Mouse (Mus musculus): ENCODE results near the gene Mpp3. TPM values are rescaled to one million over a fixed set of nuclear protein-coding genes. Genes with fewer than 3 reads are reported as not detected.

Gene Mpp3
- polyA plus RNA-seq, 1 experiment from 2014 or later = 16.1 TPM

GRCm38 (mm10) chr11:101968791-101969190, 59.5 kb downstream of the Mpp3 start:
- peaks cover 50% of the 10 kb centered on the region for H3K4me1 ChIP-seq
- WGBS = 0% methylated on average over 5 of the region's 5 CpGs
- H3K9me3 ChIP-seq = no peaks in the 10 kb centered on the region
- no peaks in the 10 kb centered on the region for H3K36me3 ChIP-seq (replicated peaks)
- H3K4me3 ChIP-seq = peak overlapping the region; percentile 14; the same call in 1 of the 2 replicates
- peaks cover 49% of the 10 kb centered on the region for H3K27me3 ChIP-seq (ENCODE audit: poor library complexity, severe bottlenecking)
- DNase-seq (ENCODE audit: extremely low spot score, low spot score) = peak; percentile 83
- H3K27ac ChIP-seq = peak overlapping the region; percentile 51

DNA sequence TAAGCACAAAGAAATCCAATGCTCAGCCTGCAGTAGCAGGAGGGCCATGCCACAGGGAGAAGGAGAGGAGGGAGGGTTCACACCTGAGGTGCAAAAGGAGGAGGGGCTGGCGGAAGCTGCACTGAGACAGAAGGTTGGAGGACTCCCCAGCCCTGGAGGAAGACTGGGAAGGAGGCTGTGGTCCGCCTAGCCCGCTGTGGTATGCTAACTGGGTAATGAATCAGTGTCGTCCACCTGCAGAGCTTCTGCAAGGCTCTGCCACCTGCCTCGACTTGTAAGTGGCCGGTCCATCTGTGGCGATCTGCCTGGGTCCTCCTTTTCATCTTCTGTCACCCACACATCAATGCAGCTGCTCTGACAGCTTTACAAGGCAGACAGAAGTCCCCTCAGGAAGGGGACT, 60.0 kb downstream of the Mpp3 start:
- Histone ChIP-seq H3K4me3 (peak overlapping the region; percentile 14; the same call in 1 of the 2 replicates), H3K4me1 (peaks cover 55% of the 10 kb centered on the region), H3K36me3 (replicated peaks) (no peaks in the 10 kb centered on the region), H3K27me3 (ENCODE audit: poor library complexity, severe bottlenecking) (peaks cover 54% of the 10 kb centered on the region), H3K9me3 (no peaks in the 10 kb centered on the region), H3K27ac (peak overlapping the region; percentile 51)
- DNase-seq (ENCODE audit: extremely low spot score, low spot score) = no peak
- 11% methylated on average over 7 of the region's 7 CpGs for WGBS

DNA sequence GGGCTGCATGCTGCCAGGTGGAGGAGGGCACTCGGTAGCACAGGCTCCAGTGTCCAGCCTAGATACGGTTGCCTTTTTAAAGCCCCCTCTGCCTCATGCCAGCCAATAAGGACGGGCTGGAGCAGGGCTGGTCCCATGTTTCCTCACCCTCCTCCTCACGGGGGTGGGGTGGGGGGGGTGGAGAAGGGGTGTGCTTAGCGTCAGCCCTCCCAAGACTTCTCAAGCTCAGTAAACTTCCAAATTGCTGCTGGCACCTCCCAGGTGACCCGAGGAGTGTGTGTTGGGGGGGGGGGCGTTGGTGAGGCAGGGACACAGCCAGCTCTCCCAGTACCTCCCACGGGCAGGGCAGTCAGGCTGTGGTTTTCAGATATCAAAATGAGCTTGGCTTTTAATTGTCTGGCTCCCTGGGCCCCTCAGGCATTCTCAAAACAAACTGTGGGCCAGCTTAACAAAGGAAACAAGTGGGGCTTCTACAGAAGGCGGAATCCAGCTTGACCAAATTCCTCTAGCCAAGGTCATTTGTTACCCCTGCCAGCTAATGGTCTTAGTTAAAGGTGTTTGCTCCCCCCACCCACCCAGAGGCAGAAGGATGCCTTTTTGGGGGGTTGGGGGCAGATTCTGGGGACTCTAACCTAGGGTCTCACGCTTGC, 61.2 kb downstream of the Mpp3 start, which contains the start of gene Sost:
Gene Sost, minus strand, starts transcription at position 51 of the 650 bp plus-strand sequence.
- 23% methylated on average over 10 of the region's 10 CpGs for WGBS
- no peak for DNase-seq (ENCODE audit: extremely low spot score, low spot score)
- peaks cover 66% of the 10 kb centered on the region for H3K4me1 ChIP-seq
- H3K4me3 ChIP-seq = no peak within 1 kb of the TSS; the same call in 1 of the 2 replicates
- no peaks in the 10 kb centered on the region for H3K36me3 ChIP-seq (replicated peaks)
- peaks cover 66% of the 10 kb centered on the region for H3K27me3 ChIP-seq (ENCODE audit: poor library complexity, severe bottlenecking)
- peak within 1 kb of the TSS; percentile 15 for H3K27ac ChIP-seq
- no peaks in the 10 kb centered on the region for H3K9me3 ChIP-seq

DNA sequence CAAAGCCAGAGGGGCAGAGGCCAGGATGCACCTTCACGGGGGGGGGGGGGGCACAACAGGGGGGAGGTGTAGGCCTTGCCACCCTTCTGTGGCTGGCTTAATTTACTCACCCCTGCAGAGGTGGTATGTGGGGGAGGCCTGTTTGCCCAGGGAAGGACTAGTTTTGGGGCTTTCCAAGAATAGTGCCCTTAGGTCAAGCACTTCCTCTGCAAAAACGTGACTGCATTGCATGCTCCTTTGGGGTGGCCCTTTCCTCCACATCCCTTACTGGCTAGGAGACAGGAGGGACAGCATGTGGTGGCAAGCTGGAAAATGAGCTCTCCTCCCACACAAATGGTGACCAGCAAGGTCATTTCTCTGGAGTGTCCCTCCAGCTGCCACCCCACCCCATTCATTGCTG, 62.7 kb downstream of the Mpp3 start:
- no peaks in the 10 kb centered on the region for H3K9me3 ChIP-seq
- DNase-seq (ENCODE audit: extremely low spot score, low spot score) = no peak
- peaks cover 81% of the 10 kb centered on the region for H3K27me3 ChIP-seq (ENCODE audit: poor library complexity, severe bottlenecking)
- no peaks in the 10 kb centered on the region for H3K36me3 ChIP-seq (replicated peaks)
- WGBS = 6% methylated on average over 2 of the region's 2 CpGs
- no peak overlapping the region for H3K4me3 ChIP-seq
- 0 out of 2 replicates have a peak overlapping the region, but pooled peaks have one; percentile 15 for H3K27ac ChIP-seq
- H3K4me1 ChIP-seq = peaks cover 68% of the 10 kb centered on the region

GRCm38 (mm10) chr11:101964647-101965046, 63.6 kb downstream of the Mpp3 start:
- Histone ChIP-seq H3K27ac (no peak overlapping the region), H3K4me3 (peak overlapping the region; percentile 69), H3K36me3 (replicated peaks) (no peaks in the 10 kb centered on the region), H3K4me1 (peaks cover 68% of the 10 kb centered on the region), H3K9me3 (no peaks in the 10 kb centered on the region), H3K27me3 (ENCODE audit: poor library complexity, severe bottlenecking) (peaks cover 90% of the 10 kb centered on the region)
- WGBS = 5% methylated on average over 8 of the region's 8 CpGs
- DNase-seq (ENCODE audit: extremely low spot score, low spot score) = no peak

- Histone ChIP-seq H3K27me3 (ENCODE audit: poor library complexity, severe bottlenecking) (peaks cover 100% of the 10 kb centered on the region), H3K4me1 (peaks cover 66% of the 10 kb centered on the region), H3K9me3 (no peaks in the 10 kb centered on the region), H3K4me3 (peak overlapping the region; percentile 69), H3K36me3 (replicated peaks) (no peaks in the 10 kb centered on the region), H3K27ac (peak overlapping the region; percentile 81)
- DNase-seq (ENCODE audit: extremely low spot score, low spot score) = peak; percentile 62
- under 1% methylated on average over 78 of the region's 78 CpGs for WGBS
Measured at GRCm38 (mm10) chr11:101963473-101964291, 64.6 kb downstream of the Mpp3 start.

DNA sequence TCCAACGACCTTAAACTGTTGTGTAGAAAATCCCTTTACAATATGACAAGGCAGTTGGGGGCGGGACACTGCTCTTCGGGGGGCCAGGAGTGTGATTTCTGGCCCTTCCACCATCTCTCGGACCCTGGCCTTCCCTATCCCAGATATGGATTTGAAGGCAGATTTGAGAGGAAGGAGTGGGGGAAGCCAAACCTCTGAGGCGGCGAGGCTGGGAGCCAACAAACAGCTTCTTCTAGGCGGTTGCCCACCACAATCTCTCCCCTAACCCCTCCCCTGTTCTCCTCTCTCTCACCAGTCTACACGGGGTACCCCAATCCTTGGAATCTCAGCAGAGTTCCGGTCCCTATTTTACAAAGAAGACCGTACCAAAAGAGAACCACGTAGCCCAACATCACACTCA, 65.2 kb downstream of the Mpp3 start:
- peak overlapping the region; percentile 81; the same call in 1 of the 2 replicates for H3K27ac ChIP-seq
- no peak for DNase-seq (ENCODE audit: extremely low spot score, low spot score)
- no peaks in the 10 kb centered on the region for H3K9me3 ChIP-seq
- H3K4me1 ChIP-seq = peaks cover 60% of the 10 kb centered on the region
- H3K36me3 ChIP-seq (replicated peaks) = no peaks in the 10 kb centered on the region
- WGBS = 2% methylated on average over 11 of the region's 11 CpGs
- H3K4me3 ChIP-seq = peak overlapping the region; percentile 69
- peaks cover 100% of the 10 kb centered on the region for H3K27me3 ChIP-seq (ENCODE audit: poor library complexity, severe bottlenecking)

- WGBS = 77% methylated on average over 5 of the region's 5 CpGs
- Histone ChIP-seq H3K36me3 (replicated peaks) (no peaks in the 10 kb centered on the region), H3K27ac (no peak overlapping the region), H3K4me1 (peaks cover 19% of the 10 kb centered on the region), H3K4me3 (no peak overlapping the region), H3K27me3 (ENCODE audit: poor library complexity, severe bottlenecking) (peaks cover 97% of the 10 kb centered on the region), H3K9me3 (no peaks in the 10 kb centered on the region)
- DNase-seq (ENCODE audit: extremely low spot score, low spot score) = no peak
Measured at GRCm38 (mm10) chr11:101957476-101957875, 70.8 kb downstream of the Mpp3 start.

DNA sequence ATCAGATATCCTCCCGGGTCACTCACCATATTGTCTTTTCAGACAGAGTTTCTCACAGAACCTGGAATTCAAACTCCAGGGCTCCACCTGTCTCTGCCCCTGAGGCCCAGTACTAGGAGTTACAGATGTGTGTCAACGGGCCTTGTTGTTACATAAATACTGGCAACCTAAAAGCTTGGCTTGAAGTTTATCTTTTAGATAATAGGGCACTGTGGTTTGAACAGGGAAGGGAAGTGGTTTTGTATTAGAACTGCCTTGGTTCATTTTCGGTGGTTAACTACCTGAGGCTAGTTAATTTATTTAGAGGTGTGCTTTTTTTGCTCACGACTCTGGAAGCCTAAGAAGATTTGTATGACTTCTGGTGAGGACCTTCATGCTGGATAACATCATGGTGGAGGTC, 74.8 kb downstream of the Mpp3 start:
- Histone ChIP-seq H3K27ac (no peak overlapping the region), H3K4me3 (no peak overlapping the region), H3K4me1 (peaks cover 25% of the 10 kb centered on the region), H3K36me3 (replicated peaks) (no peaks in the 10 kb centered on the region), H3K27me3 (ENCODE audit: poor library complexity, severe bottlenecking) (peaks cover 95% of the 10 kb centered on the region), H3K9me3 (no peaks in the 10 kb centered on the region)
- DNase-seq (ENCODE audit: extremely low spot score, low spot score) = no peak
- 75% methylated on average over 4 of the region's 4 CpGs for WGBS

DNA sequence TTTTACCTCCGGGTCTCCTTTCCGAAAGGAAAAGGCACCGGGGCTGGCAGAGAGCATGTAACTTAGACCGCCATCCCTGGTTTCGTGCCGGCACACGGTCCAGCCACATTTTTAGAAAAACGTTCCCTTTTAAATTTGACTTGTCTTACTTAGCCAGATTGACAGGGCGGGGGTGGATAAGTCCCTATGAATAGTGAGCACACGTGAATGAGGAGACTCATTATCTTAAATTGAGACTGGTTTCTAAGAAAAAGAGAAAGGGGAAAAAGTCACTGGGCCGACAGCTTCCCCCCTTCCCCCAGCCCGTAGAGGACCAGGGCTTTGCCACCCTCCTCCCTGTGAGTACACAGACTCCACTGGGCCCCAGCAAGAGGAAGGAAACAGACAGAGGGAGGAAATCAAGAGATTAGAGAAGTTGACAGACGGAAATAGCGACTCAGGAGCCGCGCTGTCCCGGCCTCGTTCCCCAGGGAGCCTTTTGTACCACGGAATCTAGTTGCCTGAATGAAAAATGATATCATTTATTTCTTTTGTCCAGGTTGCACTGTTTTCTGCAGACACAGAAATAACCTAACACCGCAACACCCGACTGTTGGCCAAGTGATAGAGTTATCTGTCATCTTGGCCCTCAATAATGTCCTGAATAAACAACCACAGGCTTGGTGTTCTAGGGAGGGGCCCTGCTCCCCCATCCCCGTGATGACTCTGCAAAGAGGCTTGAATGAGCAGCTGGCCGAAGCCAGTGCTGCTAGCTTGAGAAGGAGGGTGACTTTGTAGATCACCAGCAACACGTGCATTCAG, 75.5 kb downstream of the Mpp3 start:
- Histone ChIP-seq H3K4me1 (peaks cover 24% of the 10 kb centered on the region), H3K36me3 (replicated peaks) (no peaks in the 10 kb centered on the region), H3K9me3 (no peaks in the 10 kb centered on the region), H3K27ac (0 out of 2 replicates have a peak overlapping the region, but pooled peaks have one; percentile 48), H3K4me3 (peak overlapping the region; percentile 30; the same call in 1 of the 2 replicates), H3K27me3 (ENCODE audit: poor library complexity, severe bottlenecking) (peaks cover 91% of the 10 kb centered on the region)
- DNase-seq (ENCODE audit: extremely low spot score, low spot score) = no peak
- 26% methylated on average over 24 of the region's 24 CpGs for WGBS

DNA sequence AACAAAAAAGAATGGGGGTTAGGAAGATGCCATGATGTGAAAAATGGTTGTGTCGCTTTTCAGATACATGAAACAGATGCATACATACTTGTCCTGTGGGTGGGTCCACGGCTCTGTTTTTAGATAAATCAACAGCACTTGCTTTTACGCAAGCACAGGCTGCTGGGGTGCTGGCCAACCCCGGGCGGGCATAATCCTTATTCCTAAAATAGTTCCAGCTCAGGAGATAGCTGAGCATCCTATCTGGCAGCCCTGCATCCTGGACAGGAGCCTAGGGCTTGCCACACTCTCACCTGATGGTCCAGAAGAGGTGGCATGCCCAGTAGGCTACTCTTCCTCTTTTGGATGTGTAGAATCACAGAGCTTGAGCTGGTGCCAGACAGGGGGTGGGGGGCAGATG, 78.2 kb downstream of the Mpp3 start:
- no peak overlapping the region for H3K27ac ChIP-seq
- WGBS = 95% methylated on average over 5 of the region's 5 CpGs
- no peak for DNase-seq (ENCODE audit: extremely low spot score, low spot score)
- peaks cover 68% of the 10 kb centered on the region for H3K27me3 ChIP-seq (ENCODE audit: poor library complexity, severe bottlenecking)
- H3K36me3 ChIP-seq (replicated peaks) = no peaks in the 10 kb centered on the region
- peaks cover 29% of the 10 kb centered on the region for H3K4me1 ChIP-seq
- H3K4me3 ChIP-seq = no peak overlapping the region
- H3K9me3 ChIP-seq = no peaks in the 10 kb centered on the region
